Mouse (Mus musculus) heart, embryonic 11.5 days (tissue): ENCODE results near the gene Adgrd1. TPM values are rescaled to one million over a fixed set of nuclear protein-coding genes. Genes with fewer than 3 reads are reported as not detected.
"Not testable (repeated sequence)": the region's sequence is repeated elsewhere in the genome, so short reads cannot be mapped to it uniquely, and the experiment has no call there.

Experiments used
- ATAC-seq: fragments of 200-750 bp; cut with Nextera tagmentation; replicated peaks from 2 replicates; pipeline ENCODE4 v1.8.0; 2017; ENCODE audit warnings: moderate library complexity; ENCODE audit not compliant: insufficient number of reproducible peaks, low FRiP score, low TSS enrichment
- H3K27ac ChIP-seq: fragments of 300-500 bp; sonication (generic); 2 replicates; pipeline ENCODE4 v1.5.1; 2014; ENCODE audit warnings: mild to moderate bottlenecking, low read depth, low read length
- H3K27me3 ChIP-seq: fragments of 300-500 bp; sonication (generic); 2 replicates; pipeline ENCODE4 v1.6.1; 2014; ENCODE audit warnings: mild to moderate bottlenecking, low read length, mixed read lengths; ENCODE audit not compliant: control insufficient read depth, insufficient read depth
- H3K36me3 ChIP-seq: fragments of 300-500 bp; sonication (generic); 2 replicates; pipeline ENCODE4 v1.6.1; 2014; ENCODE audit warnings: mild to moderate bottlenecking, low read length, moderate library complexity, mixed read lengths; ENCODE audit not compliant: control insufficient read depth, insufficient read depth
- H3K4me1 ChIP-seq: fragments of 300-500 bp; sonication (generic); 2 replicates; pipeline ENCODE4 v1.6.1; 2014; ENCODE audit warnings: low read length; ENCODE audit not compliant: control insufficient read depth, insufficient read depth
- H3K4me2 ChIP-seq: fragments of 300-500 bp; sonication (generic); 2 replicates; pipeline ENCODE4 v1.6.1; 2014; ENCODE audit warnings: mild to moderate bottlenecking, moderate library complexity
- H3K4me3 ChIP-seq: fragments of 300-500 bp; sonication (generic); 2 replicates; pipeline ENCODE4 v1.5.1; 2014; ENCODE audit warnings: low read depth, low read length
- H3K9ac ChIP-seq: fragments of 300-500 bp; sonication (generic); 2 replicates; pipeline ENCODE4 v1.6.1; 2014; ENCODE audit warnings: mild to moderate bottlenecking, low read depth, low read length, moderate library complexity
- H3K9me3 ChIP-seq: fragments of 300-500 bp; sonication (generic); replicated peaks from 2 replicates; pipeline ENCODE4 v1.6.1; 2016; ENCODE audit warnings: low read length; ENCODE audit not compliant: control insufficient read depth
- WGBS: fragments of 180-500 bp; shearing (Covaris S2); extraction: QIAGEN DNeasy Blood & Tissue Kit; methylation state at CpG from one replicate; pipeline ENCODE4 v1.1.7; 2014; ENCODE audit not compliant: insufficient replicate concordance; 5-methylcytosine and 5-hydroxymethylcytosine counted together
- polyA plus RNA-seq: library from polyadenylated mRNA; unstranded; fragments of >200 nt; fragmentation: Nextera tagmentation; extraction: Ambion mirVana; gene quantifications from 2 replicates; pipeline ENCODE4 v1.2.1, GENCODE M21; 2014

Gene Adgrd1
- polyA plus RNA-seq, 1 experiment from 2014 or later = 0.31 TPM

- WGBS = 97% methylated on average over 22 of the region's 22 CpGs
- not testable (repeated sequence) for H3K27me3 ChIP-seq, ATAC-seq, H3K36me3 ChIP-seq, H3K4me3 ChIP-seq, H3K9ac ChIP-seq, H3K4me1 ChIP-seq, H3K27ac ChIP-seq, H3K4me2 ChIP-seq, H3K9me3 ChIP-seq
Observed at GRCm38 (mm10) chr5:129128310-129128709, 31.8 kb downstream of the Adgrd1 start.

GRCm38 (mm10) chr5:129130301-129130700, 33.8 kb downstream of the Adgrd1 start:
- Histone ChIP-seq H3K9ac (no peak overlapping the region), H3K9me3 (no peaks in the 10 kb centered on the region), H3K27me3 (no peaks in the 10 kb centered on the region), H3K27ac (no peak overlapping the region), H3K4me1 (no peaks in the 10 kb centered on the region), H3K4me2 (no peak overlapping the region), H3K4me3 (no peak overlapping the region), H3K36me3 (no peaks in the 10 kb centered on the region)
- 86% methylated on average over 8 of the region's 8 CpGs for WGBS
- no peak for ATAC-seq

GRCm38 (mm10) chr5:129137405-129137804, 40.9 kb downstream of the Adgrd1 start:
- H3K9me3 ChIP-seq = no peaks in the 10 kb centered on the region
- ATAC-seq = no peak
- H3K27me3 ChIP-seq = no peaks in the 10 kb centered on the region
- H3K4me2 ChIP-seq = no peak overlapping the region
- no peak overlapping the region for H3K27ac ChIP-seq
- H3K4me1 ChIP-seq = no peaks in the 10 kb centered on the region
- WGBS = 82% methylated on average over 5 of the region's 5 CpGs
- no peak overlapping the region for H3K4me3 ChIP-seq
- no peaks in the 10 kb centered on the region for H3K36me3 ChIP-seq
- H3K9ac ChIP-seq = no peak overlapping the region

- H3K27me3 ChIP-seq = no peaks in the 10 kb centered on the region
- no peak overlapping the region for H3K27ac ChIP-seq
- WGBS = 76% methylated on average over 15 of the region's 15 CpGs
- H3K4me3 ChIP-seq = no peak overlapping the region
- H3K9me3 ChIP-seq = no peaks in the 10 kb centered on the region
- H3K9ac ChIP-seq = no peak overlapping the region
- H3K36me3 ChIP-seq = no peaks in the 10 kb centered on the region
- no peak overlapping the region for H3K4me2 ChIP-seq
- ATAC-seq = no peak
- no peaks in the 10 kb centered on the region for H3K4me1 ChIP-seq
Observed at GRCm38 (mm10) chr5:129138576-129138975, 42.0 kb downstream of the Adgrd1 start.

GRCm38 (mm10) chr5:129142801-129143200, 46.3 kb downstream of the Adgrd1 start:
- Histone ChIP-seq H3K4me3 (no peak overlapping the region), H3K9me3 (no peaks in the 10 kb centered on the region), H3K27me3 (no peaks in the 10 kb centered on the region), H3K4me2 (no peak overlapping the region), H3K36me3 (no peaks in the 10 kb centered on the region), H3K9ac (no peak overlapping the region), H3K27ac (no peak overlapping the region), H3K4me1 (peaks cover 10% of the 10 kb centered on the region)
- no peak for ATAC-seq
- 58% methylated on average over 5 of the region's 5 CpGs for WGBS

- no peak for ATAC-seq
- Histone ChIP-seq H3K27ac (no peak overlapping the region), H3K4me2 (no peak overlapping the region), H3K9ac (no peak overlapping the region), H3K4me3 (no peak overlapping the region), H3K36me3 (no peaks in the 10 kb centered on the region), H3K27me3 (no peaks in the 10 kb centered on the region), H3K9me3 (no peaks in the 10 kb centered on the region), H3K4me1 (peaks cover 10% of the 10 kb centered on the region)
- 72% methylated on average over 8 of the region's 8 CpGs for WGBS
Observed at GRCm38 (mm10) chr5:129145307-129145935, 48.9 kb downstream of the Adgrd1 start.

GRCm38 (mm10) chr5:129146892-129147509, 50.5 kb downstream of the Adgrd1 start:
- Histone ChIP-seq H3K9ac (no peak overlapping the region), H3K27me3 (no peaks in the 10 kb centered on the region; the same call in 1 of the 2 replicates), H3K4me2 (peak overlapping the region; percentile 16; the same call in 1 of the 2 replicates), H3K27ac (peak overlapping the region; percentile 46; the same call in 1 of the 2 replicates), H3K9me3 (no peaks in the 10 kb centered on the region), H3K4me3 (no peak overlapping the region), H3K4me1 (peaks cover 10% of the 10 kb centered on the region), H3K36me3 (no peaks in the 10 kb centered on the region)
- no peak for ATAC-seq
- 60% methylated on average over 12 of the region's 12 CpGs for WGBS

- H3K27me3 ChIP-seq = no peaks in the 10 kb centered on the region; the same call in 1 of the 2 replicates
- H3K4me1 ChIP-seq = peaks cover 10% of the 10 kb centered on the region
- no peaks in the 10 kb centered on the region for H3K36me3 ChIP-seq
- no peaks in the 10 kb centered on the region for H3K9me3 ChIP-seq
- no peak overlapping the region for H3K9ac ChIP-seq
- ATAC-seq = no peak
- no peak overlapping the region for H3K27ac ChIP-seq
- H3K4me2 ChIP-seq = no peak overlapping the region
- H3K4me3 ChIP-seq = no peak overlapping the region
- WGBS = 77% methylated on average over 9 of the region's 9 CpGs
Observed at GRCm38 (mm10) chr5:129148485-129148884, 51.9 kb downstream of the Adgrd1 start.
